Mouse (Mus musculus): ENCODE results near the gene Mthfd1l.

DNA sequence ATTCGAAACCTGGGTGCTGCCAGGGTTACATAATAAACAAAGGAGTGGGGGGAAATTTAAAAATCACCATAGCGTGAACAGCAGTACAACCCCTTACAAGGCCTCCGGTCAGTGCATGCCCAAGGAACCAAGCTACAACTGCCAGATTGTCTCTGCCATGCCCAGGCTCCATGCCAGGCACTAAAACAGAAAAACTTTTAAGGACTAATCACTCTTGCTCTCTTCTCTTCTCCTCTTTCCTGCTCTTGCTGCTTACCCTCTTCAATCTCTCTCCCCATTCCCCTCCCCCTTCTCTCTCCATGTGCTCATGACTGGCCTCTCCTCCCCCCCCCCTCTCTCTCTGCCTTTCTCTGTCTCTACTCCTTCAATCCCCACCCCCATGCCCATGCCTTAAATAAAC lies 190.1 kb downstream of the Mthfd1l start:
- TF ChIP-seq CTCF (IDR thresholded peaks at IDR 0.05; ENCODE audit: low read depth, low read length) (no peak), POLR2A (IDR thresholded peaks at IDR 0.05; ENCODE audit: insufficient read depth, low read length) (no peak)
